Mouse (Mus musculus) bone marrow, adult 2 months (tissue): ENCODE measurements around the gene Mamstr. TPM values are rescaled to one million over a fixed set of nuclear protein-coding genes. Genes with fewer than 3 reads are reported as not detected.

Experiments
- H3K27ac ChIP-seq: fragments of 200-500 bp; 2 replicates; pipeline ENCODE4 v1.5.1; 2012; ENCODE audit warnings: low read depth, mild to moderate bottlenecking, control low read depth, inconsistent platforms, low read length; ENCODE audit not compliant: control insufficient read depth, poor library complexity, insufficient read depth
- H3K4me1 ChIP-seq: fragments of 200-500 bp; 2 replicates; pipeline ENCODE4 v1.6.1; 2011; ENCODE audit warnings: low read length; ENCODE audit not compliant: control insufficient read depth, insufficient read depth
- H3K4me3 ChIP-seq: fragments of 200-500 bp; replicated peaks from 2 replicates; pipeline ENCODE3; 2011; ENCODE audit warnings: mild to moderate bottlenecking, low read depth, low read length, control low read depth; ENCODE audit not compliant: control insufficient read depth
- CTCF ChIP-seq: fragments of 200-500 bp; IDR thresholded peaks from 2 replicates; pipeline ENCODE4 v1.5.1; 2011; ENCODE audit warnings: low read length, control low read depth; ENCODE audit not compliant: control insufficient read depth, insufficient read depth
- POLR2A ChIP-seq: fragments of 200-500 bp; IDR thresholded peaks from 2 replicates; pipeline ENCODE4 v1.6.1; 2011; ENCODE audit warnings: low read depth, mild to moderate bottlenecking, control low read depth, low read length, borderline replicate concordance; ENCODE audit not compliant: control insufficient read depth
- WGBS: fragments of 180-500 bp; shearing (Covaris S2); methylation state at CpG from one replicate; pipeline ENCODE4 v1.1.7; 2018; 5-methylcytosine and 5-hydroxymethylcytosine counted together
- polyA plus RNA-seq: library from polyadenylated mRNA; stranded (reverse); fragments of >200 nt; gene quantifications from 2 replicates; pipeline ENCODE4 v1.2.4, GENCODE M21; 2011; ENCODE audit warnings: low replicate concordance; ENCODE audit not compliant: missing spikeins, insufficient read depth, insufficient read length

The Mamstr gene
- polyA plus RNA-seq, 1 experiment, result 1.00 TPM

- peak overlapping the region; percentile 83 for H3K27ac ChIP-seq
- H3K4me3 ChIP-seq, result no peak overlapping the region
- 44% methylated on average over 11 of the region's 11 CpGs for WGBS
- TF ChIP-seq POLR2A (no peak), CTCF (no peak)
- H3K4me1 ChIP-seq, result peaks cover 2% of the 10 kb centered on the region; the same call in 1 of the 2 replicates
Measured at GRCm38 (mm10) chr7:45634946-45635681, 4.7 kb upstream of the Mamstr start.

- Histone ChIP-seq H3K4me3 (no peak overlapping the region), H3K4me1 (peaks cover 2% of the 10 kb centered on the region; the same call in 1 of the 2 replicates), H3K27ac (peak overlapping the region; percentile 45)
- WGBS, result 51% methylated on average over 15 of the region's 15 CpGs
- TF ChIP-seq CTCF, result no peak
Measured at GRCm38 (mm10) chr7:45635711-45636688, 3.8 kb upstream of the Mamstr start.

- Histone ChIP-seq H3K4me1 (peaks cover 4% of the 10 kb centered on the region; the same call in 1 of the 2 replicates), H3K4me3 (no peak overlapping the region), H3K27ac (no peak overlapping the region)
- 78% methylated on average over 6 of the region's 6 CpGs for WGBS
- TF ChIP-seq CTCF (no peak), POLR2A (no peak)
Measured at GRCm38 (mm10) chr7:45637710-45638109, 2.1 kb upstream of the Mamstr start.

GRCm38 (mm10) chr7:45638623-45639401, 965 bp upstream of the Mamstr start:
- TF ChIP-seq POLR2A, result no peak
- no peak for TF ChIP-seq CTCF
- no peak overlapping the region for H3K27ac ChIP-seq
- 86% methylated on average over 29 of the region's 29 CpGs for WGBS
- no peak overlapping the region for H3K4me3 ChIP-seq
- peaks cover 4% of the 10 kb centered on the region; the same call in 1 of the 2 replicates for H3K4me1 ChIP-seq

- TF ChIP-seq POLR2A (no peak), CTCF (no peak)
- H3K4me1 ChIP-seq, result peaks cover 2% of the 10 kb centered on the region; the same call in 1 of the 2 replicates
- H3K4me3 ChIP-seq, result no peak overlapping the region
- H3K27ac ChIP-seq, result no peak overlapping the region
- WGBS, result 83% methylated on average over 19 of the region's 19 CpGs
Measured at GRCm38 (mm10) chr7:45640191-45640957, 597 bp downstream of the Mamstr start.

GRCm38 (mm10) chr7:45641391-45642040, 1.7 kb downstream of the Mamstr start:
- Histone ChIP-seq H3K27ac (no peak overlapping the region), H3K4me1 (peaks cover 2% of the 10 kb centered on the region; the same call in 1 of the 2 replicates), H3K4me3 (no peak overlapping the region)
- no peak for TF ChIP-seq CTCF
- WGBS, result 74% methylated on average over 17 of the region's 17 CpGs

- WGBS, result 66% methylated on average over 5 of the region's 5 CpGs
- TF ChIP-seq CTCF (no peak), POLR2A (no peak)
- no peak overlapping the region for H3K4me3 ChIP-seq
- peaks cover 2% of the 10 kb centered on the region; the same call in 1 of the 2 replicates for H3K4me1 ChIP-seq
- H3K27ac ChIP-seq, result no peak overlapping the region
Measured at GRCm38 (mm10) chr7:45642083-45642482, 2.3 kb downstream of the Mamstr start.
